ENCODE assay signal across 28 mouse cellular contexts in the genomic region with DNA sequence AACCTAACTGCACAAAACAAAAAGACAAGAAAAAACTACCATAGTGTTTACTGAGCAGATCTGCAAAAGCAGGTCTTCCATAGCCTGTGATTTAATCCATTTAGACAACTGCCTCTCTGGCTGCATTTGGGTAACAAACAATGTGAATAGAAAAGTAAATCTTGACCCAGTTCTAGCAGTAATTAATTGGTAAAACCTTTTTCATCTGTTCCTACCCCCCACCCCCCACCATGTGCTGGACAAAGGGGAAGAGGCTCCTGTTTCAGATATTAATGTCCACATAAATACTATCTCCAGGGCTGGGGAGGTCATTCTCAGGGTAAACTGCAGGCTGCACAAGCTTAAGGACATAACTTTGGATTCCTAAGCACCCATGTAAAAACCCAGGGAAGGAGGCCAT.
"Had no signal": no experiment of that assay in that cellular context is flagged by ENCODE, and none has a peak within 500 bp of the region (broad histone marks: within the 10 kb centered on the region; RNA-seq: fewer than 3 reads in every experiment).

No protein-coding gene starts in this region.

- H3K4me2 ChIP-seq: embryonic facial prominence, embryonic 12.5 days; embryonic facial prominence, embryonic 13.5 days; embryonic facial prominence, embryonic 15.5 days; forebrain, embryonic 12.5 days; forebrain, embryonic 13.5 days; forebrain, embryonic 15.5 days had no signal

- H3K27ac ChIP-seq: embryonic facial prominence, embryonic 12.5 days; embryonic facial prominence, embryonic 13.5 days; embryonic facial prominence, embryonic 15.5 days; forebrain, embryonic 10.5 days; forebrain, embryonic 12.5 days; forebrain, embryonic 13.5 days; forebrain, embryonic 15.5 days; gastrocnemius, adult 2 months; heart, adult 2 months had no signal

- H3K27me3 ChIP-seq: embryonic facial prominence, embryonic 12.5 days; embryonic facial prominence, embryonic 13.5 days; embryonic facial prominence, embryonic 15.5 days; forebrain, embryonic 12.5 days; forebrain, embryonic 13.5 days; forebrain, embryonic 15.5 days had no signal

- H3K4me3 ChIP-seq: embryonic facial prominence, embryonic 12.5 days; embryonic facial prominence, embryonic 13.5 days; embryonic facial prominence, embryonic 15.5 days; erythroblast, embryonic 14.5 days; forebrain, embryonic 10.5 days; forebrain, embryonic 12.5 days; forebrain, embryonic 13.5 days; forebrain, embryonic 15.5 days; gastrocnemius, adult 2 months; heart, adult 2 months had no signal

- H3K9ac ChIP-seq: embryonic facial prominence, embryonic 12.5 days; embryonic facial prominence, embryonic 13.5 days; embryonic facial prominence, embryonic 15.5 days; forebrain, embryonic 12.5 days; forebrain, embryonic 13.5 days; forebrain, embryonic 15.5 days; forebrain, postnatal 0 days had no signal

- H3K9me3 ChIP-seq: embryonic facial prominence, embryonic 12.5 days; embryonic facial prominence, embryonic 13.5 days; embryonic facial prominence, embryonic 15.5 days; forebrain, embryonic 10.5 days; forebrain, embryonic 12.5 days; forebrain, embryonic 13.5 days; forebrain, embryonic 15.5 days had no signal

- ATAC-seq: forebrain, embryonic 13.5 days; forebrain, embryonic 14.5 days; forebrain, embryonic 15.5 days; forebrain, embryonic 16.5 days; forebrain, postnatal 0 days had no signal

- DNase-seq: cerebellum, adult 2 months; cerebellum, adult 8-10 months; cerebellum, adult 9-10 months; cerebellum, adult 9-11 months; cerebellum, postnatal 10 days; cerebellum, postnatal 14 days; cerebellum, postnatal 25 days; cerebellum, postnatal 36 days; embryo, embryonic 11 days; forebrain, postnatal 0 days; gastrocnemius, adult 2 months; gastrocnemius, postnatal 10 days; gastrocnemius, postnatal 14 days; gastrocnemius, postnatal 25 days; gastrocnemius, postnatal 36 days; heart, adult 11 months; heart, adult 18-20 months; heart, adult 2 months had no signal

- H3K36me3 ChIP-seq: embryonic facial prominence, embryonic 12.5 days; embryonic facial prominence, embryonic 13.5 days; embryonic facial prominence, embryonic 15.5 days; forebrain, embryonic 12.5 days; forebrain, embryonic 15.5 days had no signal

- H3K4me1 ChIP-seq: embryonic facial prominence, embryonic 12.5 days; embryonic facial prominence, embryonic 13.5 days; embryonic facial prominence, embryonic 15.5 days had no signal
